9 mouse cellular contexts compared by ENCODE assay signal in genomic region chr7:16890536-16890935, GRCm38 (mm10). TPM values are rescaled to one million over a fixed set of nuclear protein-coding genes. Genes with fewer than 3 reads are reported as not detected.
DNase-seq lines count a peak whose midpoint lies in the region; ATAC-seq lines count a peak whose summit lies in the region.
"Had no signal": no experiment of that assay in that cellular context is flagged by ENCODE, and none has a peak within 500 bp of the region (broad histone marks: within the 10 kb centered on the region; RNA-seq: fewer than 3 reads in every experiment).

No protein-coding gene starts in this region.

- H3K4me3 ChIP-seq in forebrain, embryonic 11.5 days (ENCODE audit: low read depth, low read length), result no peak overlapping the region
- H3K4me3 ChIP-seq in forebrain, embryonic 15.5 days, result no peak overlapping the region
- peak overlapping the region; percentile 32 for H3K4me3 ChIP-seq in embryonic facial prominence, embryonic 12.5 days
- H3K4me3 ChIP-seq in hindbrain, embryonic 14.5 days (replicated peaks; ENCODE audit: low read length), result no peak overlapping the region
- peak overlapping the region; percentile 36; the same call in 1 of the 2 replicates for H3K4me3 ChIP-seq in lung, embryonic 15.5 days

- H3K27ac ChIP-seq in forebrain, embryonic 11.5 days (ENCODE audit: low read depth, low read length), result no peak overlapping the region
- no peak overlapping the region for H3K27ac ChIP-seq in forebrain, embryonic 15.5 days (replicated peaks)
- H3K27ac ChIP-seq in embryonic facial prominence, embryonic 12.5 days, result peak overlapping the region; percentile 96
- no peak overlapping the region; the same call in 1 of the 2 replicates for H3K27ac ChIP-seq in hindbrain, embryonic 14.5 days
- peak overlapping the region; percentile 94 for H3K27ac ChIP-seq in lung, embryonic 15.5 days

- no peak for DNase-seq in forebrain, embryonic 11.5 days (ENCODE audit: low spot score)
- DNase-seq in hindbrain, embryonic 14.5 days (ENCODE audit: low spot score), result no peak
- no peak for DNase-seq in cerebellum, postnatal 14 days
- no peak for DNase-seq in adrenal gland, postnatal 4 days (ENCODE audit: low spot score in 2 of 2)
- DNase-seq in layer of hippocampus, postnatal 36 days, result no peak
- DNase-seq: right cerebral cortex, postnatal 25 days had no signal

- peaks cover 24% of the 10 kb centered on the region for H3K4me1 ChIP-seq in forebrain, embryonic 11.5 days (replicated peaks; ENCODE audit: control insufficient read depth, insufficient read depth, low read length)
- H3K4me1 ChIP-seq in forebrain, embryonic 15.5 days, result peaks cover 31% of the 10 kb centered on the region
- H3K4me1 ChIP-seq in embryonic facial prominence, embryonic 12.5 days, result peaks cover 51% of the 10 kb centered on the region
- H3K4me1 ChIP-seq in hindbrain, embryonic 14.5 days (replicated peaks; ENCODE audit: control insufficient read depth, insufficient read depth, low read length), result peaks cover 14% of the 10 kb centered on the region
- peaks cover 50% of the 10 kb centered on the region for H3K4me1 ChIP-seq in lung, embryonic 15.5 days

- 36% methylated on average over 6 of the region's 6 CpGs for WGBS in forebrain, embryonic 11.5 days
- 33% methylated on average over 6 of the region's 6 CpGs for WGBS in forebrain, embryonic 15.5 days
- 15% methylated on average over 6 of the region's 6 CpGs for WGBS in embryonic facial prominence, embryonic 12.5 days
- WGBS in hindbrain, embryonic 14.5 days, result 57% methylated on average over 6 of the region's 6 CpGs
- 28% methylated on average over 6 of the region's 6 CpGs for WGBS in lung, embryonic 15.5 days

- H3K9ac ChIP-seq in forebrain, embryonic 11.5 days (ENCODE audit: low read length), result peak overlapping the region; percentile 39
- H3K9ac ChIP-seq in forebrain, embryonic 15.5 days (replicated peaks), result no peak overlapping the region
- peak overlapping the region; percentile 28 for H3K9ac ChIP-seq in embryonic facial prominence, embryonic 12.5 days
- H3K9ac ChIP-seq in hindbrain, embryonic 14.5 days, result no peak overlapping the region
- peak overlapping the region; percentile 1; the same call in 1 of the 2 replicates for H3K9ac ChIP-seq in lung, embryonic 15.5 days

- H3K27me3 ChIP-seq in forebrain, embryonic 11.5 days (ENCODE audit: control insufficient read depth, insufficient read depth, low read length), result peaks cover 42% of the 10 kb centered on the region
- peaks cover 22% of the 10 kb centered on the region; the same call in 1 of the 2 replicates for H3K27me3 ChIP-seq in forebrain, embryonic 15.5 days
- peaks cover 21% of the 10 kb centered on the region for H3K27me3 ChIP-seq in embryonic facial prominence, embryonic 12.5 days
- peaks cover 30% of the 10 kb centered on the region for H3K27me3 ChIP-seq in hindbrain, embryonic 14.5 days (ENCODE audit: control insufficient read depth, insufficient read depth, low read length)
- peaks cover 41% of the 10 kb centered on the region for H3K27me3 ChIP-seq in lung, embryonic 15.5 days

- ATAC-seq in forebrain, embryonic 11.5 days (replicated peaks; ENCODE audit: low FRiP score), result no peak
- ATAC-seq in forebrain, embryonic 15.5 days (replicated peaks), result no peak
- no peak for ATAC-seq in embryonic facial prominence, embryonic 12.5 days (ENCODE audit: insufficient number of reproducible peaks, insufficient read depth, low FRiP score, low TSS enrichment)
- no peak for ATAC-seq in hindbrain, embryonic 14.5 days (ENCODE audit: low FRiP score)
- ATAC-seq in lung, embryonic 15.5 days (ENCODE audit: borderline replicate concordance, extremely low read depth, low FRiP score, low TSS enrichment), result no peak

- H3K4me2 ChIP-seq in forebrain, embryonic 11.5 days (ENCODE audit: low read depth, low read length, severe bottlenecking), result peak overlapping the region; percentile 46
- no peak overlapping the region for H3K4me2 ChIP-seq in forebrain, embryonic 15.5 days (replicated peaks)
- H3K4me2 ChIP-seq in embryonic facial prominence, embryonic 12.5 days (replicated peaks), result peak overlapping the region; percentile 57
- H3K4me2 ChIP-seq in hindbrain, embryonic 14.5 days (replicated peaks), result peak overlapping the region; percentile 48; the same call in 1 of the 2 replicates
- H3K4me2 ChIP-seq in lung, embryonic 15.5 days, result peak overlapping the region; percentile 71

- H3K36me3 ChIP-seq in forebrain, embryonic 11.5 days (ENCODE audit: control insufficient read depth, insufficient read depth, low read length), result peaks cover 3% of the 10 kb centered on the region; the same call in 1 of the 2 replicates
- H3K36me3 ChIP-seq in forebrain, embryonic 15.5 days, result peaks cover 8% of the 10 kb centered on the region
- H3K36me3 ChIP-seq in embryonic facial prominence, embryonic 12.5 days, result peaks cover 32% of the 10 kb centered on the region
- peaks cover 20% of the 10 kb centered on the region for H3K36me3 ChIP-seq in hindbrain, embryonic 14.5 days (replicated peaks; ENCODE audit: control insufficient read depth, insufficient read depth)
- peaks cover 13% of the 10 kb centered on the region for H3K36me3 ChIP-seq in lung, embryonic 15.5 days

- H3K9me3 ChIP-seq in forebrain, embryonic 11.5 days (ENCODE audit: control insufficient read depth, low read length), result peaks cover 6% of the 10 kb centered on the region
- H3K9me3 ChIP-seq in forebrain, embryonic 15.5 days, result peaks cover 4% of the 10 kb centered on the region; the same call in 1 of the 2 replicates
- H3K9me3 ChIP-seq in embryonic facial prominence, embryonic 12.5 days, result peaks cover 10% of the 10 kb centered on the region
- H3K9me3 ChIP-seq in hindbrain, embryonic 14.5 days (ENCODE audit: control insufficient read depth, low read length), result peaks cover 6% of the 10 kb centered on the region; the same call in 1 of the 2 replicates
- peaks cover 7% of the 10 kb centered on the region; the same call in 1 of the 2 replicates for H3K9me3 ChIP-seq in lung, embryonic 15.5 days

RNA-seq across cellular contexts. Expression of gene Gng8, which starts 1.1 kb away (rescaled TPM):
- polyA plus RNA-seq in forebrain, embryonic 11.5 days (2014; fragmentation: Nextera tagmentation; extraction: Ambion mirVana), result 7.3 and 7.4 TPM in 2 replicates
- 4.4 TPM in 2 replicates for polyA plus RNA-seq in forebrain, embryonic 15.5 days (2015; fragmentation: Nextera tagmentation; extraction: Ambion mirVana)
- polyA plus RNA-seq in embryonic facial prominence, embryonic 12.5 days (2016; fragmentation: Nextera tagmentation; extraction: Ambion mirVana), result 21.5 and 22.7 TPM in 2 replicates
- 0.78 and 2.5 TPM in 2 replicates for polyA plus RNA-seq in hindbrain, embryonic 14.5 days (2014; fragmentation: Nextera tagmentation; extraction: Ambion mirVana)
- polyA plus RNA-seq in lung, embryonic 15.5 days (2015; fragmentation: Nextera tagmentation; extraction: Ambion mirVana), result 11.2 and 12.0 TPM in 2 replicates
- total RNA-seq in adrenal gland, postnatal 4 days (2021), result 1 to 10 TPM; 2.4 to 4.0 TPM
- total RNA-seq in layer of hippocampus, postnatal 36 days (2021), result 1 to 10 TPM; 2.4 to 2.7 TPM

RNA-seq across cellular contexts. Expression of gene Dact3, which starts 15.4 kb away (rescaled TPM):
- polyA plus RNA-seq in forebrain, embryonic 11.5 days (2014; fragmentation: Nextera tagmentation; extraction: Ambion mirVana), result 4.8 and 7.0 TPM in 2 replicates
- polyA plus RNA-seq in forebrain, embryonic 15.5 days (2015; fragmentation: Nextera tagmentation; extraction: Ambion mirVana), result 3.3 and 3.4 TPM in 2 replicates
- 13.4 and 14.6 TPM in 2 replicates for polyA plus RNA-seq in embryonic facial prominence, embryonic 12.5 days (2016; fragmentation: Nextera tagmentation; extraction: Ambion mirVana)
- polyA plus RNA-seq in hindbrain, embryonic 14.5 days (2014; fragmentation: Nextera tagmentation; extraction: Ambion mirVana), result 5.8 and 6.6 TPM in 2 replicates
- 3.5 and 3.7 TPM in 2 replicates for polyA plus RNA-seq in lung, embryonic 15.5 days (2015; fragmentation: Nextera tagmentation; extraction: Ambion mirVana)
- 10 to 100 TPM; 12.7 to 13.7 TPM for total RNA-seq in adrenal gland, postnatal 4 days (2021)
- 100 to 1,000 TPM; 146 to 149 TPM for total RNA-seq in layer of hippocampus, postnatal 36 days (2021)

RNA-seq across cellular contexts. Expression of gene Ptgir, which starts 15.8 kb away (rescaled TPM):
- polyA plus RNA-seq in forebrain, embryonic 11.5 days (2014; fragmentation: Nextera tagmentation; extraction: Ambion mirVana), result 0.11 and 0.39 TPM in 2 replicates
- 0.13 and 0.29 TPM in 2 replicates for polyA plus RNA-seq in forebrain, embryonic 15.5 days (2015; fragmentation: Nextera tagmentation; extraction: Ambion mirVana)
- 1.7 and 2.2 TPM in 2 replicates for polyA plus RNA-seq in embryonic facial prominence, embryonic 12.5 days (2016; fragmentation: Nextera tagmentation; extraction: Ambion mirVana)
- 0.26 TPM in 1 of 2 replicates, not detected in the other for polyA plus RNA-seq in hindbrain, embryonic 14.5 days (2014; fragmentation: Nextera tagmentation; extraction: Ambion mirVana)
- 2.0 and 2.4 TPM in 2 replicates for polyA plus RNA-seq in lung, embryonic 15.5 days (2015; fragmentation: Nextera tagmentation; extraction: Ambion mirVana)
- total RNA-seq in adrenal gland, postnatal 4 days (2021), result 1 to 10 TPM; 1.7 to 2.0 TPM
- total RNA-seq in layer of hippocampus, postnatal 36 days (2021), result not detected

RNA-seq across cellular contexts. Expression of gene Calm3, which starts 33.4 kb away (rescaled TPM):
- 276 and 285 TPM in 2 replicates for polyA plus RNA-seq in forebrain, embryonic 11.5 days (2014; fragmentation: Nextera tagmentation; extraction: Ambion mirVana)
- 291 and 305 TPM in 2 replicates for polyA plus RNA-seq in forebrain, embryonic 15.5 days (2015; fragmentation: Nextera tagmentation; extraction: Ambion mirVana)
- 123 and 134 TPM in 2 replicates for polyA plus RNA-seq in embryonic facial prominence, embryonic 12.5 days (2016; fragmentation: Nextera tagmentation; extraction: Ambion mirVana)
- 510 and 527 TPM in 2 replicates for polyA plus RNA-seq in hindbrain, embryonic 14.5 days (2014; fragmentation: Nextera tagmentation; extraction: Ambion mirVana)
- 101 and 104 TPM in 2 replicates for polyA plus RNA-seq in lung, embryonic 15.5 days (2015; fragmentation: Nextera tagmentation; extraction: Ambion mirVana)
- total RNA-seq in adrenal gland, postnatal 4 days (2021), result 100 to 1,000 TPM; 330 to 344 TPM
- total RNA-seq in layer of hippocampus, postnatal 36 days (2021), result 1,000 to 10,000 TPM; 2,055 to 2,361 TPM

RNA-seq across cellular contexts. Expression of gene Prkd2, which starts 47.8 kb away (rescaled TPM):
- 11.0 and 11.6 TPM in 2 replicates for polyA plus RNA-seq in forebrain, embryonic 11.5 days (2014; fragmentation: Nextera tagmentation; extraction: Ambion mirVana)
- 7.0 and 8.0 TPM in 2 replicates for polyA plus RNA-seq in forebrain, embryonic 15.5 days (2015; fragmentation: Nextera tagmentation; extraction: Ambion mirVana)
- 15.3 and 16.8 TPM in 2 replicates for polyA plus RNA-seq in embryonic facial prominence, embryonic 12.5 days (2016; fragmentation: Nextera tagmentation; extraction: Ambion mirVana)
- 5.6 and 5.8 TPM in 2 replicates for polyA plus RNA-seq in hindbrain, embryonic 14.5 days (2014; fragmentation: Nextera tagmentation; extraction: Ambion mirVana)
- 18.9 and 19.7 TPM in 2 replicates for polyA plus RNA-seq in lung, embryonic 15.5 days (2015; fragmentation: Nextera tagmentation; extraction: Ambion mirVana)
- 10 to 100 TPM; 22.0 to 22.2 TPM for total RNA-seq in adrenal gland, postnatal 4 days (2021)
- total RNA-seq in layer of hippocampus, postnatal 36 days (2021), result 1 to 10 TPM; 5.8 to 8.2 TPM

Comparison
In these comparisons a context has a peak if more than half of its experiments do, and no peak if none do; other contexts are left out.
1. H3K9ac ChIP-seq: peak in forebrain, embryonic 11.5 days (single experiment), embryonic facial prominence, embryonic 12.5 days (single experiment) and lung, embryonic 15.5 days (single experiment); none in forebrain, embryonic 15.5 days (single experiment) and hindbrain, embryonic 14.5 days (single experiment).
2. H3K27ac ChIP-seq: peak in embryonic facial prominence, embryonic 12.5 days (single experiment) and lung, embryonic 15.5 days (single experiment); none in forebrain, embryonic 11.5 days (single experiment), forebrain, embryonic 15.5 days (single experiment) and hindbrain, embryonic 14.5 days (single experiment).
3. H3K4me3 ChIP-seq: peak in embryonic facial prominence, embryonic 12.5 days (single experiment) and lung, embryonic 15.5 days (single experiment); none in forebrain, embryonic 11.5 days (single experiment), forebrain, embryonic 15.5 days (single experiment) and hindbrain, embryonic 14.5 days (single experiment).